Mouse (Mus musculus) spleen, adult 2 months (tissue): Measurements from ENCODE around the gene Hoxc5.

ENCODE experiments used
- CTCF ChIP-seq: fragments of 200-500 bp; IDR thresholded peaks from 2 replicates; pipeline ENCODE4 v1.5.1; 2011; ENCODE audit warnings: mild to moderate bottlenecking, inconsistent platforms; ENCODE audit not compliant: insufficient read depth, insufficient read length, insufficient replicate concordance; ENCODE audit errors: extremely low read depth
- POLR2A ChIP-seq: fragments of 200-500 bp; IDR thresholded peaks from 2 replicates; pipeline ENCODE4 v1.6.1; 2011; ENCODE audit warnings: low read depth, low read length, inconsistent platforms

DNA sequence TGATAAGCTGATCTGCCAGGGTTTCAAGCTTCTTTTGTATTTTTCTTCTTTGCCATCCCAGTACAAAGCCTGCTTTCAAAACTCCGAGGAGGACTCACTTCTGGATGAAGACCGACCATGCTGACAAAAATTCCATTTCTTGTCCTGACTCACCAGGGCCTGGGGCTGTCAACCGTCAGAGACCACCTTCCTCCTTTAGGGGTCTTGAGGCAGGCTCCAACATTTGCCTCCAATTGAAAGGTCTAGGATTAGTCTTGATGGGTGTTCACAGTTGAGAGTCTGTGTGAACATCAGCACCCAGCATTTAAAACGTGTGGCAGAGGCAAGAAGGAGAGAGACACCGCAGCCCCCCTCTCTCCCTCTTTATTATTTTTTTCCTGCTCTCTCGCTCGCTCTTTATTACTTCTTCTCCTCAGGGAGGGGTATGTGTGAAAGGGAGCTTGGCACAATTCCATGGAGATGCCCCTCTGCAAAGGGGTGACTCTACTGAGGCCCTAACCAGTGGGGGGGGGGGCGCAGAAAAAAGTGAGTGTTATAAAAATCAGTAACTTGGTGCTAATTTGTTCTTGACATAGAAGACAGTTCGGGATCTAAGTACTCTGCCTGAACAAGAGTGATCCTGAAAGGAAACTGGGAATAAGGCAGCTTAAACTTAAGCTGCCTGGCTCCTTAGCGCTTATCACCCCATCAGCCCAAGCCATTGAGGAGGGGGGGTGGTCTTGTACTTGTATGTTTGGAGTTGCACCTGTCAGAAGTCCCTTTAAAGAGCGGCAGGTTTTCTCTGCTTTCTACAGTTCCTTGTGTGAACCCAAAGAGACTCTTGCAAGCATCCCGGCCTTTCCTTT is 47.7 kb upstream of the Hoxc5 start:
- TF ChIP-seq CTCF (no peak), POLR2A (no peak)
